Mouse (Mus musculus) embryo, embryonic 11 days (tissue): ENCODE results near the gene Syde2.
"Not testable (repeated sequence)": the region's sequence is repeated elsewhere in the genome, so short reads cannot be mapped to it uniquely, and the experiment has no call there.

Experiments
- DNase-seq: peaks from one replicate; pipeline ENCODE4 v3.0.0-alpha.2; 2015

Syde2 gene

GRCm38 (mm10) chr3:145969031-145969501 lies 18.6 kb upstream of the Syde2 start:
- peak; percentile 32 for DNase-seq

- no peak for DNase-seq
These were observed 16.2 kb upstream of the Syde2 start for GRCm38 (mm10) chr3:145971501-145971900.

GRCm38 (mm10) chr3:145974986-145975385 lies 12.7 kb upstream of the Syde2 start:
- no peak for DNase-seq

DNA sequence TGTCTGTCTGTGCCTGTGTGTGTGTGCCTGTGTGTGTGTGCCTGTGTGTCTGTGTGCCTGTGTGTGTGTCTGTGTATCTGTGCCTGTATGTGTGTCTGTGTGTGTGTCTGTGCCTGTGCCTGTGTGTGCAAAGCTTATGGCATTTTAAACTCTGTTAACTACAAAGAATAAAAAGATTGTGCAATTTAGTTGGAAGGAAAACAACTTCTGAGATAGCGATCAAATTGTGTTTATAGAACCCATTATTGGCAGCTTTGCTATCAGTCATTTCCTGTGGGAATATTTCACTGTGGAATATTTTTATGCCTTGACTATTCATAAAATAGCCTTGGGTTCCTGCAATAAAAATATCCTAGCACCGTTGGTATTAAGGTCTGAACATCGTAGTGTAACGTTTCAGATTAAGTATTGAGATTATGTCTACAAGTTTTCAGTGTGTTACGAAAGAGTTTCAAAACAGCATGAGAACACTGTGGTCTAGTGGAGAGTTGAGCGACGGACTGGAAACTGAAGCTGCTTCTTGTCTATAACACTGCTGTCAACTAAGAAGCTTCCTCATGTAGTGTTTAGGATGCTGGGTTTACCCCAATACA lies 2.2 kb upstream of the Syde2 start:
- no peak for DNase-seq

GRCm38 (mm10) chr3:145986317-145987001 lies 1.2 kb upstream of the Syde2 start:
- no peak for DNase-seq

GRCm38 (mm10) chr3:145987970-145988683 lies 457 bp downstream of the Syde2 start:
- DNase-seq = peak; percentile 71

GRCm38 (mm10) chr3:145988684-145989575 lies 1.3 kb downstream of the Syde2 start:
- peak; percentile 24 for DNase-seq

GRCm38 (mm10) chr3:145989576-145990081 lies 2.0 kb downstream of the Syde2 start:
- DNase-seq = peak; percentile 26

- no peak for DNase-seq
These were observed 3.5 kb downstream of the Syde2 start for GRCm38 (mm10) chr3:145991130-145991529.

DNA sequence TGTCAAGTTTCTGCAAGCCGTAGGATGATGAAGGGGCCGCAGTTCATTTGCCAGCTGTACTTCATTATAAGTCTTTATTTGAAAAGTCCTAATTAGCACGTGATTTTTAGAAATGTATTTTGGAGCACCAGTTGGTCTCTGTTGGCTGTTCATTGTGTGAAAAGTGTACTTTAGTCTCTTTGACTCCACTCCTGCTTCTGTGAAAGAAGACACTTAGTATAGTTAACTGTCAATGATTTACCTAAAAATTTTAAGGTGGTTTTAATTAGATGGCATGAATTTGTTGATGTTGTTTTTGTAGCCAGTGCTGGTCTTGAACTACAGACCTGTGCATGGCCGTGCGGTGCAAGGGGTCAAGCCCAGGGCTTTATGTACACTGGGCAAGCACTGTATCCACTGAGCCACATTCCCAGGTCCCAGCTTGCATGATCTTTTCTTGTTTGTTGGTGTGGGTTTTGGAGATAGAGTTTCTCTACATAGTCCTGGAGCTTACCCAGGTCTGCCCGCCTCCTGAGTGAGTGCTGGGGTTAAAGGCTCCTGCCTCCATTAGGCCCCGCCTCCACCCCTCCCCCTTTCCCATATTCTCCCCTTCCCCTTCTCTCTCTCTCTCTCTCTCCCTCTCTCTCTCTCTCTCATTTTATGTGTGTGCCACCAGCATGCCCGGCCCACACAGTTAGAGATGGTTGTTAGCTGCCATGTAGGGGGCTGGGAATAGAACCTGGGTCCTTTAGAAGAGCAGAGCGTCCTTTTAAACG lies 4.5 kb downstream of the Syde2 start:
- DNase-seq = no peak

DNA sequence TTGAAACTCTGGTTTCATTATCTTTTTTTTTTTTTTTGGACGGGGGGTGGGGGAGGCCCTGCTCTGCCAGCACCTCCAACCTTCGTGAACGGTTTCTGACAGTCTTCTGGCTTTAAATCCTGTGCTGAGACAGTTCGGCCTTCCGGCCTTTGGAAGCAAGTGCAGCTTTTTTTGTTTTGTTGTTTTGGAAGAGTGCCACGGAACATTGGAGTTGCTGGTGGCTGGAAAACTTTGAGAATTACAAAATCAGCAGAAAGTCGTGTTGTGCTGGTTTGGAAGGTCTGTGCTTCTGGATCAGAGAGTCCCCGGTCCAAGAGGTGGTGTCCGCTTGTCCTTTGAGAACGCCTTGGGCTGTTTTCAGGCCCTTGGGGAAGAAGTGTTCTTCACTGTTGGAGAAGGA lies 5.1 kb downstream of the Syde2 start:
- DNase-seq = no peak

DNA sequence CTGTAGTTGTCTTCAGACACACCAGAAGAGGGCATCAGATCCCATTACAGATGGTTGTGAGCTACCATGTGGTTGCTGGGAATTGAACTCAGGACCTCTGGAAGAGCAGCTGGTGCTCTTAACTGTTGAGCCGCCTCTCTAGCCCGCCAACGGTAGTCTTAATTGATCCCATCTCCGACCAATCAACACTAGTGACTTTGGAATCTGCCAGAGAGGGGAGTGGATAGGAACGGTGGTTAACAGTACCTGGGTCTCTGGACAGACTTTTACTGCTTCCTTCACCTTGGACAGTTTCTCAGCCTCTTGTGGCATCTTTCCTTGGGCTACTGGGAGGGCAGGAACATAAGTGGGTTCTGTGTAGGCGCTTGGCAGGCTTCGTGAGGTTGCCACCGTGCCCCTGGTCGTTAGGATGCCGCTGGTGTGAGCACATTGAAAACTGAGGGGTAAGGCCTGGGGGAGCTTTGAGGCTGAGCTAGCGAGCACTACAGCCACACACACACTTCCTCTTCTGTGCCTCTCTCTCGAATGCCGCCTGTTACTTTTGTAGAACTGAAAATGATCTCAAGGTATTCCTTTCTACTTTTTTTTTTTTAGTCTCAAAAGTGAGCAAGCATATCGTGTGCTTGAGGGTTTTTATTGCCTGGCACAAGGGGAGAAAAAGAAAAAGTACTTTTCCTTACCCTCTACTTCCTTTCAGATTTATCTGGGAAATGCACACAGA lies 6.0 kb downstream of the Syde2 start:
- DNase-seq = no peak

DNA sequence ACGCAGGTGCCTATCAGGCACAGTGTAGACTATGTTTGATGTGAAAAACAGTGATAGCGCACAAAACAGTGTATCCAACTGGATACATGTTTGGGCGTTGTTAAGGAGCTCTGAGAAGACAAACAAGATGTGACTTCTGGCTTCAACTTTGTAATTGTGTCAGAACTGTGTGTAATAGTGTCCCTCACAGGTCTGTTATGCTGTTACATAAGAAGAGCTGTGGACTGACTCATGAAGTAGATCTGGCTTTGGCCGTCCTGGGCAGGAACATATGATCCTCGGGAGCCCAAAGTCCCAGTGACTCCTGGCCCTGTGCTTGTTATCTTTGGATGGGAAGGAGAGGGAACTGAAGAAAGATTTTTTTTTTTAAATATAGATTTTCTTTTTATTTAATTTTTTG lies 7.8 kb downstream of the Syde2 start:
- DNase-seq = no peak

GRCm38 (mm10) chr3:145996539-145996938 lies 8.9 kb downstream of the Syde2 start:
- not testable (repeated sequence) for DNase-seq

GRCm38 (mm10) chr3:146004347-146005051 lies 16.8 kb downstream of the Syde2 start:
- no peak for DNase-seq

DNA sequence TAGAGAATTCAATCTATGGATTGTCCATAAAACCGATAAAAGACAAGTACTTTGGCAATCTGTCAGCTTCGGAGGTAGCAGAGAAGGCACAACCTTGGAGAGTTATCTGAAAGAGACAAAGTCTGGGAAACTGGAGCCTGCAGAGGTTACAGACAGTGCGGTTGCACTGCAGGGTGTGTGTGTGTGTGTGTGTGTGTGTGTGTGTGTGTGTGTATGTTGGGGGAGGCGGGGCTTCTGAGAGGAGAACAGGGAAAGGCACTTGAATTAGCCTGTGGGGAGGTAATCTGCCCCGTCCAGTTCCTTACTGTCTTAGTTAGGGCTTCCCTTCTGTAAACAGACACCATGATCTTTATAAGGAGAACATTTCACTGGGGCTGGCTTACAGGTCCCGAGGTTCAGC lies 20.2 kb downstream of the Syde2 start:
- DNase-seq = no peak

- peak; percentile 54 for DNase-seq
These were observed 22.4 kb downstream of the Syde2 start for GRCm38 (mm10) chr3:146009859-146010645.

GRCm38 (mm10) chr3:146010751-146011150 lies 23.1 kb downstream of the Syde2 start:
- no peak for DNase-seq

GRCm38 (mm10) chr3:146011544-146012218 lies 24.0 kb downstream of the Syde2 start:
- DNase-seq = no peak
